Mouse (Mus musculus) heart, embryonic 12.5 days (tissue): ENCODE measurements around the gene Dtx3l. TPM values are rescaled to one million over a fixed set of nuclear protein-coding genes. Genes with fewer than 3 reads are reported as not detected.
A peak's percentile ranks its signal among the peaks of the same experiment; 100 is the strongest.
"Not testable (repeated sequence)": the region's sequence is repeated elsewhere in the genome, so short reads cannot be mapped to it uniquely, and the experiment has no call there.

Source experiments
- ATAC-seq: fragments of 200-750 bp; cut with Nextera tagmentation; 2 replicates; pipeline ENCODE4 v1.8.0; 2017; ENCODE audit warnings: moderate TSS enrichment, moderate library complexity; ENCODE audit not compliant: insufficient number of reproducible peaks, low FRiP score
- H3K27ac ChIP-seq: fragments of 300-500 bp; sonication (generic); 2 replicates; pipeline ENCODE4 v1.5.1; 2016; ENCODE audit warnings: mild to moderate bottlenecking, moderate library complexity; ENCODE audit not compliant: poor library complexity, severe bottlenecking
- H3K27me3 ChIP-seq: fragments of 300-500 bp; sonication (generic); replicated peaks from 2 replicates; pipeline ENCODE4 v1.6.1; 2016; ENCODE audit warnings: mild to moderate bottlenecking, moderate library complexity
- H3K36me3 ChIP-seq: fragments of 300-500 bp; sonication (generic); 2 replicates; pipeline ENCODE4 v1.6.1; 2016; ENCODE audit warnings: mild to moderate bottlenecking, moderate library complexity
- H3K4me1 ChIP-seq: fragments of 300-500 bp; sonication (generic); replicated peaks from 2 replicates; pipeline ENCODE4 v1.6.1; 2016; ENCODE audit warnings: mild to moderate bottlenecking
- H3K4me2 ChIP-seq: fragments of 300-500 bp; sonication (generic); 2 replicates; pipeline ENCODE4 v1.6.1; 2016; ENCODE audit warnings: mild to moderate bottlenecking, moderate library complexity
- H3K4me3 ChIP-seq: fragments of 300-500 bp; sonication (generic); 2 replicates; pipeline ENCODE4 v1.5.1; 2016; ENCODE audit warnings: mild to moderate bottlenecking
- H3K9ac ChIP-seq: fragments of 300-500 bp; sonication (generic); 2 replicates; pipeline ENCODE4 v1.6.1; 2016; ENCODE audit warnings: mild to moderate bottlenecking, moderate library complexity
- H3K9me3 ChIP-seq: fragments of 300-500 bp; sonication (generic); replicated peaks from 2 replicates; pipeline ENCODE4 v1.6.1; 2016; ENCODE audit warnings: mild to moderate bottlenecking, moderate library complexity
- WGBS: fragments of 180-500 bp; shearing (Covaris S2); methylation state at CpG from one replicate; pipeline ENCODE4 v1.1.7; 2016; 5-methylcytosine and 5-hydroxymethylcytosine counted together
- polyA plus RNA-seq: library from polyadenylated mRNA; unstranded; fragments of >200 nt; fragmentation: Nextera tagmentation; extraction: Ambion mirVana; gene quantifications from 2 replicates; pipeline ENCODE4 v1.2.1, GENCODE M21; 2016

The Dtx3l gene
- polyA plus RNA-seq, 1 experiment from 2014 or later = 5.0 TPM

DNA sequence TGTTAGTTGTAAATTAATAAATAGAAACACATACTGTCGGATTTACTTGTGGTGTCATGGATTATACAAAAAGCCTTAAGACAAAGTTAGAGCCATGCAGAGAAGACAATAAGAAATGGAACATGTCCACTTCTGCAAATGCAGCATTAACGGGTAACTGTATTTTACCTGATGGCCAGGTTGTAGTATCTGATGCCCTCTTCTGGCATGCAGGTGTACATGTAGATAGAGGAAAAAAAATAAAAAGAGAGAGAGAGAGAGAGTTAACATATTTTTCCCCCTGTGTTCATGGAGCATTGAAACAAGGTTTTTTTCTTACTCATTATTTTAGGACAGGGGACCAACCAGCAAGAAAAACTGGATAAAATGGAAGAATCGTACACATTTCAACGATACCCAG is 28.4 kb upstream of the Dtx3l start:
- no peak for ATAC-seq
- no peaks in the 10 kb centered on the region for H3K4me1 ChIP-seq
- H3K4me3 ChIP-seq = no peak overlapping the region
- no peaks in the 10 kb centered on the region for H3K9me3 ChIP-seq
- no peak overlapping the region for H3K27ac ChIP-seq
- WGBS = 89% methylated on average over 4 of the region's 4 CpGs
- H3K36me3 ChIP-seq = peaks cover 2% of the 10 kb centered on the region; the same call in 1 of the 2 replicates
- H3K4me2 ChIP-seq = no peak overlapping the region
- H3K9ac ChIP-seq = no peak overlapping the region
- no peaks in the 10 kb centered on the region for H3K27me3 ChIP-seq

DNA sequence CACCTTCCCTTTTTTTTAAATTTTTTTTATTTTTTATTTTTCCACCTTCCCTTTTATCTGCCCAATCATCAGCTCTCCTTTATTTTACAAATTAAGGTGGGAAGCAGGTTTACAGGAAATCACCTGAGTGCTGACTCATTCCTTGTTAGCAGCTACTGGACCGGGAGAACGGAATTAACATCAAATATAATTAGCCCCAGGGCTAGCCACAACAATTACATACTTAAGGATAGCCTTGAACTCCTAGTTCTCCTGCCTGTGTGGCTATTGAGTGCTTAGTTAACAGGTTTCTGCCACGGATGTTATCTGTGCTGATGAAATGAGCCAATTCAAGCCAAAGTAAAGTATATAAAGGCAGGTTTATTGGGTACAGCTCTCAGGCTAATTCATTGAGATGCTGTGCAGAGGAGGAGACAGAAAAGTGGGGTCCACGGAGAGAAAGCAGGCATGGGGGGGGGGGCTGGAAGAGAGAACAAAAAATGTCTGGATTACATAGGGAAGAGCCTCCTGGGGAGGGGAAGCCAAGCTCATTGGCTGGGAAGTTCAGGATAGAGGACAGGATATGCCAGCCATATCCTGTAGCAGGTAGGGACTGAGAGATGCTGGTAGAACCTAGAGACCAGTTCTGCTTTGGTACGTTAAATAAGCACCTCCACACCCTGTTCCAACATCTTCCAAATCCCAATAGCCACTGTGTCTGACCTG is 27.6 kb upstream of the Dtx3l start:
- WGBS = 50% methylated on average over 5 of the region's 5 CpGs
- no peak for ATAC-seq
- Histone ChIP-seq H3K27me3 (no peaks in the 10 kb centered on the region), H3K36me3 (peaks cover 2% of the 10 kb centered on the region; the same call in 1 of the 2 replicates), H3K9ac (no peak overlapping the region), H3K27ac (no peak overlapping the region), H3K9me3 (no peaks in the 10 kb centered on the region), H3K4me2 (no peak overlapping the region), H3K4me3 (no peak overlapping the region), H3K4me1 (no peaks in the 10 kb centered on the region)

DNA sequence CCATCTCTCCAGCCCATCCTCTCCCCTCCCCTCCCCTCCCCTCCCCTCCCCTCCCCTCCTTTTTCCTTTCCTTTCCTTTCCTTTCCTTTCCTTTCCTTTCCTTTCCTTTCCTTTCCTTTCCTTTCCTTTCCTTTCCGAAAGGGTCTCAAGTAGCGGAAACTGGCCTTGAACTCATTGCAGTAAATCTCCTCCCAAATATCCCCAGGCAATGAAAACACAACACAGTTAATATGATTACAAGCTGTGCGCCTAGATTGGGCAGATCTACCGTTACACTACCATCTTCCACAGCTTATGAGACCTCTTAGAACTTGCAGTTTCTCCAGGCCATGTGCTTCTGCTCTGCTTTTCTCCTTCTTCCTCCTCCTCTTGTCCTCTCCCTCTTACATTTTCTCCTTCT is 27.0 kb upstream of the Dtx3l start:
- H3K4me2 ChIP-seq, H3K9me3 ChIP-seq, ATAC-seq, H3K9ac ChIP-seq, H3K27me3 ChIP-seq, H3K36me3 ChIP-seq, H3K4me3 ChIP-seq, H3K27ac ChIP-seq, H3K4me1 ChIP-seq: not testable (repeated sequence)
- 78% methylated on average over 4 of the region's 4 CpGs for WGBS

- no peak overlapping the region for H3K4me2 ChIP-seq
- no peaks in the 10 kb centered on the region for H3K27me3 ChIP-seq
- peaks cover 9% of the 10 kb centered on the region for H3K4me1 ChIP-seq
- H3K36me3 ChIP-seq = peaks cover 30% of the 10 kb centered on the region; the same call in 1 of the 2 replicates
- no peak for ATAC-seq
- H3K9ac ChIP-seq = no peak overlapping the region
- no peak overlapping the region for H3K27ac ChIP-seq
- no peak overlapping the region for H3K4me3 ChIP-seq
- WGBS = 84% methylated on average over 5 of the region's 5 CpGs
- H3K9me3 ChIP-seq = no peaks in the 10 kb centered on the region
Observed at GRCm38 (mm10) chr16:35952628-35953130, 13.7 kb upstream of the Dtx3l start.

DNA sequence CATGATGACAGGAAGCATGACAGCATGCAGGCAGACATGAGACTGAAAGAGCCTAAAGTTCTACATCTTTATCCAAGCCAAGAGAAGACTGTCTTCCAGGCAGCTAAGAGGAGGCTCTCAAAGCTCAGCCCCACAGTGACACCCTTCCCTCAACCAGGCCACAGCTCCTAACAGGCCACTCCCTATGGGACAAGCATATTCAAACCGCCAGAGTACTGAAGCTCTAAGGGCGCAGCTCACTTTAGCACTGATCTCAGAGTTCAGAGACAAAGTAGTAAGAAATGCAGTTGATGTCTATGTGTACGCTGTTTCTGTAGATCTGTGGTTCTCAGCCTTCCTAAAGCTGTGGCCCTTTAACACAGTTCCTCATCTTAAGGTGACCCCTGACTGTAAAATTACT is 12.3 kb upstream of the Dtx3l start:
- H3K4me3 ChIP-seq = no peak overlapping the region
- 79% methylated on average over 3 of the region's 3 CpGs for WGBS
- no peaks in the 10 kb centered on the region for H3K27me3 ChIP-seq
- H3K9me3 ChIP-seq = no peaks in the 10 kb centered on the region
- ATAC-seq = no peak
- peaks cover 9% of the 10 kb centered on the region for H3K4me1 ChIP-seq
- no peak overlapping the region for H3K4me2 ChIP-seq
- H3K36me3 ChIP-seq = peaks cover 28% of the 10 kb centered on the region; the same call in 1 of the 2 replicates
- H3K27ac ChIP-seq = no peak overlapping the region
- H3K9ac ChIP-seq = no peak overlapping the region

GRCm38 (mm10) chr16:35949264-35949663 is 10.3 kb upstream of the Dtx3l start:
- 0 out of 2 replicates have a peak, but pooled peaks have one; percentile 11 for ATAC-seq
- Histone ChIP-seq H3K9me3 (no peaks in the 10 kb centered on the region), H3K27ac (peak overlapping the region; percentile 72), H3K4me1 (peaks cover 9% of the 10 kb centered on the region), H3K27me3 (no peaks in the 10 kb centered on the region), H3K36me3 (peaks cover 21% of the 10 kb centered on the region; the same call in 1 of the 2 replicates), H3K4me3 (no peak overlapping the region), H3K4me2 (no peak overlapping the region), H3K9ac (no peak overlapping the region)
- WGBS = 35% methylated on average over 5 of the region's 5 CpGs

DNA sequence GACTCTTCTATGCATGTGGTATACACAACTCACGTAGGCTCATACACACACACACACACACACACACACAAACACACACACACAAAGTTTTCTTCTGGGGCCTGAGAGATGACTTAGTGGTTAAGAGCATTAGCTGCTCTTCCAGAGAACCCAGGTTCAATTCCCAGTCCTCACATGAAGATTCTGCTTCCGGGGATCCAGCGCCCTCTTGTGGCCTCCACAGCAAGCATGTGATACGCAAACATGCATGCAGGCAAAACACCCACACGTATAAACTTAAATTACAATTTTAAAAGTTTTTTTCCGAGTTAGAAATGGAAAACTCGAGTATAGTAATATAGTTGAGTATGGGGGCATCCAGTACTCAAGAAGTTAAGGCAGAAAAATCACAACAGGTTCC is 2.4 kb upstream of the Dtx3l start:
- Histone ChIP-seq H3K27ac (no peak overlapping the region), H3K27me3 (no peaks in the 10 kb centered on the region), H3K4me1 (no peaks in the 10 kb centered on the region), H3K9me3 (no peaks in the 10 kb centered on the region), H3K9ac (no peak overlapping the region), H3K4me2 (no peak overlapping the region), H3K36me3 (peaks cover 18% of the 10 kb centered on the region), H3K4me3 (no peak overlapping the region)
- WGBS = 75% methylated on average over 7 of the region's 7 CpGs
- ATAC-seq = no peak

DNA sequence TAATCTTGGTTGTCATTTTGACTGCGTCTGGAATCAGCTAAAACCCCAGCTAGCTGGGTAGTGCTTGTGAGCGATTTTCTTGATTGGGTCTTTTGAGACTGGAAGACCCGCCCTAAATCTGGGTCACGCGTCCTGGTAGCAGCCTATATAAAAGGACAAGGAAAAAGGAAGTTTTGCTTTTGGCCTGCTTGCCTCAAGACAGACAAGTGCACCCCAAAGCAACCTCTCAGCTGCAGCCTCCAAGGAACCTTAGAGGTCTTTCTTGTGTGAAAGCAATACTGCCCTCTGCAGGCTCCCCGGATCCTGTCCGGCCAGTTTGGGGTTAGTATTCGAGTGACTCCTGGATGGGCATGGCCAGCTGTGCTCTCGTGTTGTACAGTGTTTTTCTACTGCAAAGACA is 739 bp upstream of the Dtx3l start:
- peak overlapping the region; percentile 87 for H3K9ac ChIP-seq
- H3K9me3 ChIP-seq = no peaks in the 10 kb centered on the region
- ATAC-seq = peak; percentile 70; the same call in 1 of the 2 replicates
- WGBS = 12% methylated on average over 9 of the region's 9 CpGs
- H3K4me2 ChIP-seq = peak overlapping the region; percentile 95
- no peak overlapping the region for H3K27ac ChIP-seq
- H3K27me3 ChIP-seq = no peaks in the 10 kb centered on the region
- H3K36me3 ChIP-seq = peaks cover 18% of the 10 kb centered on the region
- peak overlapping the region; percentile 79 for H3K4me3 ChIP-seq
- H3K4me1 ChIP-seq = no peaks in the 10 kb centered on the region

DNA sequence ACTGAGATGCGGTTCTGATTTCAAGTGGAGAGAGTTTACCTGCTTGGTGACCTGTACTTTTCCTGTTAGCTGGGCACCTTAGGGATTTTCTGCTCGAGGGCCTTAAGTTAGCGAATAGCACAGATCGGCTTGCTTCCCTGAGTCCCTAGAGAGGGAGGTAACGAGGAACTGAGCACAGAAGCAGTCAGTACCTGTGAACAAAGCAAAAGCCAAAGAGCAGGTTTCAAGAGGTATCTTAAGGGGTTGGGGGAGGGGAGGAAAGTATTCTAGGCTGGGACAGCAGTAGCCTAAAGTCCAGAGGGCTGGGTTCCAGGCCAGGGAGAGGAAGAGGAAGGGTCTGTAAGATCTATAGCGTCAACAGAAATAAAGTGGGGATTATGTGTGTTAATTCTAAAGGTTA is 310 bp upstream of the Dtx3l start:
- Histone ChIP-seq H3K27me3 (no peaks in the 10 kb centered on the region), H3K9me3 (no peaks in the 10 kb centered on the region), H3K9ac (peak overlapping the region; percentile 87), H3K27ac (peak overlapping the region; percentile 15; the same call in 1 of the 2 replicates), H3K4me2 (peak overlapping the region; percentile 95), H3K4me3 (peak overlapping the region; percentile 79), H3K36me3 (peaks cover 18% of the 10 kb centered on the region), H3K4me1 (no peaks in the 10 kb centered on the region)
- ATAC-seq = 0 out of 2 replicates have a peak, but pooled peaks have one; percentile 46
- 7% methylated on average over 6 of the region's 6 CpGs for WGBS

GRCm38 (mm10) chr16:35933181-35933580 is 5.8 kb downstream of the Dtx3l start:
- Histone ChIP-seq H3K4me1 (no peaks in the 10 kb centered on the region), H3K9me3 (no peaks in the 10 kb centered on the region), H3K9ac (no peak overlapping the region), H3K27me3 (0 out of 2 replicates have a peak, but pooled peaks cover 4% of the 10 kb centered on the region), H3K4me2 (no peak overlapping the region), H3K36me3 (peaks cover 5% of the 10 kb centered on the region), H3K27ac (no peak overlapping the region), H3K4me3 (no peak overlapping the region)
- no peak for ATAC-seq
- WGBS = 63% methylated on average over 10 of the region's 10 CpGs

DNA sequence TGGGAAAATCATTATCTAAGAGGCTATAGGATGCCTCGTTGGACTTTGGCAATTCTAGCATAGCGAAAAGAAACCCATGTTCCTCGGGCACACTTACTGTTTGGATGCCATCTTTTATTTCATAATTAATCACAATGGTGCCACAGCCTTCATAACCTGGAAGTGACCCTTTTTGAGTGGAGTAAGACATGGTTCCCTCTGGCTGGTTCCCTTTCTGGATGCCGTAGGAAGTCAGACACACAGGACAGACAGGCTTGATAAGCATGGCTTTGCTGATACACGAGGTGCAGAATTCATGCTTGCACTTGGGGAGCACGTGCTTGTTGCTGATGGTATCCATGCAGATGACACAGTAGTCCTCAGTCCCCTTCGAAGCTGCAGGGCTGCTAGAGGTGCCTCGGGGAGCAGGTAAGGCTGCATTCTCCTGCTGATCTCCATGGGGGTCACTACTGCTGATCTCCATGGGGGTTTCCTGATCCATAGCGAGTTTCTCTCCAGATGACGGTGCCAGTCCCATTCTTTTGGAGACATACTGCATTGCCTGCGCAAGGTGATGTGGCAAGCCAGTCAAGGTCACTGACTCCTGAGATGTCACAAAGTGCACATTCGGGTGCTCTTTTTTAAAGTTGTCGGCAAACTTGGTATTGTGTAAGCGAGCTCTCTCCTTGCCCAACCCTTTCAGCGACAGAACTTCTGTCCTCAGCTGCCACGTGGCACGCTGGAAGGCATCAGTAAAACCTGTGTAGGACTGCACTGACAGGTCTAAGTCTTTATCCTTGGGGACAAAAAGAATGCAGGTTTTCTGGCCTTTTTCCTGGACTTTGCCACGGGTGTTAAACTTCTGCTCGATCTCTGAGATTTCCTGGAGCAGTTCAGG is 6.5 kb downstream of the Dtx3l start:
- Histone ChIP-seq H3K4me3 (no peak overlapping the region), H3K9me3 (no peaks in the 10 kb centered on the region), H3K4me2 (no peak overlapping the region), H3K4me1 (no peaks in the 10 kb centered on the region), H3K27ac (no peak overlapping the region), H3K36me3 (peaks cover 5% of the 10 kb centered on the region), H3K27me3 (0 out of 2 replicates have a peak, but pooled peaks cover 4% of the 10 kb centered on the region), H3K9ac (no peak overlapping the region)
- ATAC-seq = no peak
- WGBS = 76% methylated on average over 19 of the region's 19 CpGs
